Mouse (Mus musculus) intestine, postnatal 0 days (tissue): Measurements from ENCODE around the gene Zcwpw1. TPM values are rescaled to one million over a fixed set of nuclear protein-coding genes. Genes with fewer than 3 reads are reported as not detected.

Source experiments
- ATAC-seq: fragments of 200-750 bp; cut with Nextera tagmentation; 2 replicates; pipeline ENCODE4 v1.8.0; 2017; ENCODE audit warnings: mild to moderate bottlenecking, moderate TSS enrichment, moderate library complexity
- H3K27ac ChIP-seq: fragments of 300-500 bp; sonication (generic); 2 replicates; pipeline ENCODE4 v1.5.1; 2014; ENCODE audit warnings: mild to moderate bottlenecking, low read depth, low read length, moderate library complexity
- H3K27me3 ChIP-seq: fragments of 300-500 bp; sonication (generic); replicated peaks from 2 replicates; pipeline ENCODE4 v1.6.1; 2014; ENCODE audit warnings: low read length, mixed read lengths; ENCODE audit not compliant: control insufficient read depth, insufficient read depth
- H3K36me3 ChIP-seq: fragments of 300-500 bp; sonication (generic); 2 replicates; pipeline ENCODE4 v1.6.1; 2014; ENCODE audit warnings: mild to moderate bottlenecking, moderate library complexity; ENCODE audit not compliant: control insufficient read depth, insufficient read depth
- H3K4me1 ChIP-seq: fragments of 300-500 bp; sonication (generic); replicated peaks from 2 replicates; pipeline ENCODE4 v1.6.1; 2014; ENCODE audit warnings: antibody characterized with exemption, low read length, mixed read lengths; ENCODE audit not compliant: control insufficient read depth, insufficient read depth
- H3K4me2 ChIP-seq: fragments of 300-500 bp; sonication (generic); replicated peaks from 2 replicates; pipeline ENCODE4 v1.6.1; 2014; ENCODE audit warnings: low read depth, mild to moderate bottlenecking, moderate library complexity
- H3K4me3 ChIP-seq: fragments of 300-500 bp; sonication (generic); 2 replicates; pipeline ENCODE4 v1.5.1; 2014; ENCODE audit warnings: low read depth, low read length
- H3K9ac ChIP-seq: fragments of 300-500 bp; sonication (generic); 2 replicates; pipeline ENCODE4 v1.6.1; 2014; ENCODE audit warnings: mild to moderate bottlenecking, low read depth, low read length
- H3K9me3 ChIP-seq: fragments of 300-500 bp; sonication (generic); 2 replicates; pipeline ENCODE4 v1.6.1; 2016; ENCODE audit warnings: mixed run types; ENCODE audit not compliant: control insufficient read depth
- CTCF ChIP-seq: sonication (generic); IDR thresholded peaks from 2 replicates; pipeline ENCODE4 v1.5.1; 2016; ENCODE audit warnings: low read depth, mild to moderate bottlenecking, control low read depth, antibody characterized with exemption, moderate library complexity
- WGBS: fragments of 180-500 bp; shearing (Covaris S2); extraction: QIAGEN DNeasy Blood & Tissue Kit; methylation state at CpG from one replicate; pipeline ENCODE4 v1.1.7; 2014; 5-methylcytosine and 5-hydroxymethylcytosine counted together
- polyA plus RNA-seq: library from polyadenylated mRNA; unstranded; fragments of >200 nt; fragmentation: Nextera tagmentation; extraction: Ambion mirVana; gene quantifications from 2 replicates; pipeline ENCODE4 v1.2.1, GENCODE M21; 2015

The Zcwpw1 gene
- polyA plus RNA-seq, 1 experiment from 2014 or later: 3.5 TPM

DNA sequence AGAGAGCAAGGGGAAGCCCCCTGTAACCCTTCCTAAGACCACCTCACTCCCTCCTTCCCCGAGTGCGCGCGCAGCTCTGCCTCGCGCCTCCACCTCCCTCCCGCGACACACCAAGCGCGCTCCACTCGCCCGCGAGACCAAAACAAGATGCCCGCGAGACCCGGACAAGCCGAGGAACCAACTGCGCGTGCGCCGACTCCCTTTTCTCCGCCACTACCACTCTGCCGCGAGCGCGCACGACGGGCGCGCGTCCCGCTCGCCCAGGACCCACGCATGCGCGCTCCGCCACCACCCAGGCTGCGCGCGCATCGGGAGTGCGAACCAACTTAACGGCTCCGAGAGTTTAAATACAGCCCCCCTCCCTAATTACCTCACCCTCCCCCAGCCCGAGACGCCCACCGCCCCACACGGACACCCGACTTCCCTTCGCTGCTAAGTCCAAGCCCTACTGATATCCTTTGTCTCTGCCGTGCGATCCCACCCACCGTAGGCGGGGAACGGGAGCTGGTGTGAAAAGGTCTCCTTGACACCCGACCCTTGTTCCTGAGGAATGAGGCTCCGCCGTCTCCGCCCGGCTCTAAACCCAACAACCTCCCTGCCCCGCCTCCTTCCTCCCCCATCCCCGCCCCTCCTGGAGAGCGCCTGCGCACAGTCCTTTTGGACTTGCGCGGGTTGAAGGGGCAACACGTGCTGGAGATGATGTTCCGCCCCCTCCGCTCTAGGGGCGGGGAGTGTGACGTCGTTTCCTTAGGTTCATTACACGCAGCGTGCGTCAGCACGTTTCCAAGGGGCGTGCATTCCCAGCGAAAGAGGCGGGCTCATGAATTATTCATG is 1.3 kb upstream of the Zcwpw1 start:
- Histone ChIP-seq H3K4me3 (peak overlapping the region; percentile 72), H3K4me2 (peak overlapping the region; percentile 93), H3K9ac (peak overlapping the region; percentile 66), H3K27me3 (no peaks in the 10 kb centered on the region), H3K27ac (peak overlapping the region; percentile 97), H3K4me1 (peaks cover 18% of the 10 kb centered on the region), H3K9me3 (no peaks in the 10 kb centered on the region), H3K36me3 (peaks cover 30% of the 10 kb centered on the region)
- ATAC-seq: peak; percentile 84
- under 1% methylated on average over 74 of the region's 79 CpGs for WGBS
- no peak for TF ChIP-seq CTCF

DNA sequence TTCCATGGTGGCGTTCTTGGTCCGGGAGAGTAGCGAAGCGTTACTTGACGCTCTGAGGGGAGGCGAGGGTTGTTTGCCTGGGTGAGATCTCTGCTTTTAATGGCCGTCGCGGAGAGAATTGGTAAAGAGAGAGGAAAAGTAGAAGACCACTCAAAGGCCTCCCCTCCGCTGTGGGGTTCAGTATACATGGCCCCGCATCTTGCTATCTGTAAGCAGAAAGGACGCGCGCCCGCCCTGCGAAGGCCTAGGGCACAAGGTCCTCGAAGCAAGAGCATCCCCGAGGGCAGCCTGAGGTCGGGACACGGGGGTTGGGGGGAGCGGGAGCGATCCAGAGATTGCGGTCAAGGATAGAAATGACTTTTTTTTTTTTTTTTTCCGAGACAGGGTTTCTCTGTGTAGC is 573 bp downstream of the Zcwpw1 start:
- Histone ChIP-seq H3K4me3 (peak overlapping the region; percentile 72; the same call in 1 of the 2 replicates), H3K9ac (no peak overlapping the region), H3K4me2 (peak overlapping the region; percentile 77), H3K36me3 (peaks cover 12% of the 10 kb centered on the region), H3K9me3 (no peaks in the 10 kb centered on the region), H3K4me1 (peaks cover 18% of the 10 kb centered on the region), H3K27ac (no peak overlapping the region), H3K27me3 (no peaks in the 10 kb centered on the region)
- TF ChIP-seq CTCF: no peak
- 75% methylated on average over 24 of the region's 24 CpGs for WGBS
- ATAC-seq: no peak

DNA sequence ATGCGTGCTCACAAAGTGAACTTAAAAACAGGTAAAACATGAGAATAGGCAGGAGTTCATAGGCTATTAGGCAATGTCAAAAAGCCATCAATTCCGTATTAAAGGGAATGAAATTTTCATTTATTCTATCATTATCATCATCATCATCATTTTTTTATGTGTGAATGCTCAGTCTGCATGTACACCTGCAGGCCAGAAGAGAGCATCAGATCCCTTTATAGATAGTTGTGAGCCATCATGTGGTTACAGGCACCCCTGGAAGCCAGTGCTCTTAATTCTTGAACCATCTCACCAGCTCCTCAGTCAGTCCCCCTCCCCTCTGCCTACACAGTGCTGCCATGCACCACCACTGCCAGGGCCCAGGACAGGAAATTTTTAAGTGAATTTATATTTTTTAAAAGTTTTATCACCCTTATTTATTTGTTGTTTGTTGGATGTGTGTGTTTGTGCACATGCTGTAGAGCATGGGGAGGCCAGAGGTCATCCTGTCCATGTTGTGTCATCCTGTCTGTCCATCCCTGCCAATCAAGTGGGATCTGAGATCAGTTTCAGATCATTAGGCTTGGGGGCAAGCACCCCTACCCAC is 1.4 kb downstream of the Zcwpw1 start:
- Histone ChIP-seq H3K9ac (no peak overlapping the region), H3K36me3 (peaks cover 3% of the 10 kb centered on the region), H3K4me2 (no peak overlapping the region), H3K27ac (no peak overlapping the region), H3K27me3 (no peaks in the 10 kb centered on the region), H3K4me3 (no peak overlapping the region), H3K9me3 (no peaks in the 10 kb centered on the region), H3K4me1 (peaks cover 12% of the 10 kb centered on the region; the same call in 1 of the 2 replicates)
- WGBS: 91% methylated on average over 2 of the region's 2 CpGs
- no peak for ATAC-seq
- TF ChIP-seq CTCF: no peak

DNA sequence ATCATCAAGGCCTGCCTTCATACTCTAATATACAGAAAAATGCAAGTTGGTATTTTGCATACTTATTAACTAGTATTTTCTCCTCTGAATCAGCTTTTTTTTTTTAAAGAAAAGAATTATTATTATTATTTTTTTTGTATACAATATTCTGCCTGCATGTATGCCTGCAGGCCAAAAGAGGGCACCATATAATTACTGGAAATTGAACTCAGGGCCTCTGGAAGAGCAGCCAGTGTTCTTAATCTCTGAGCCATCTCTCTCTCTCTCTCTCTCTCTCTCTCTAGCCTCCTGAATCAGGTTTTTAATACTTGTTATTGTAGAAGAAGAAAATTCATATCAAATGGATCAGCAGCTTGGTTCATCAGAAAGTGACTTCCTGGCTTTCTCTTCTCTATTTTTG is 4.0 kb downstream of the Zcwpw1 start:
- no peaks in the 10 kb centered on the region for H3K27me3 ChIP-seq
- H3K4me1 ChIP-seq: no peaks in the 10 kb centered on the region
- H3K9me3 ChIP-seq: no peaks in the 10 kb centered on the region
- no peak overlapping the region for H3K27ac ChIP-seq
- TF ChIP-seq CTCF: peak; percentile 60
- H3K9ac ChIP-seq: no peak overlapping the region
- no peak overlapping the region for H3K4me3 ChIP-seq
- no peak overlapping the region for H3K4me2 ChIP-seq
- no peak for ATAC-seq
- H3K36me3 ChIP-seq: no peaks in the 10 kb centered on the region

DNA sequence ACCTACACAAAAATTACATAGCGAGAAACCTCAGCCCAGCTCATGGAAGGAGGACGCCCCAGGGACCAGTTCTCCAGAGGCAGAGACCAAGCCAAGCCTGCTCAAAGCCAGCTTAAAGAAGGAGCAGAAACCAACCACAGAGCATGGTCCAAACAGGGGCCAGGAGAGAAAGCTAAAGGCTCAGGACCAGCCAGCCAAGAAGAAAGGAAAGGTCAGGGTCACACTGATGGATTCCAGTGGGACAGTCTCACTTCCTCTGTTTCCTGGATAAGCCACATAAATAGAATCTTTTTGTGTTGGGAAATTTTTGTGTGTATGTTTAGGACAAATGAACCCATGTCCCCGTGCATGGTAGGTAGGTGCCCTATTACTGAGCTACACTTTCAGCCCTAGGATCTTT is 9.0 kb downstream of the Zcwpw1 start:
- Histone ChIP-seq H3K4me3 (no peak overlapping the region), H3K27me3 (no peaks in the 10 kb centered on the region), H3K4me2 (no peak overlapping the region), H3K36me3 (no peaks in the 10 kb centered on the region), H3K9me3 (no peaks in the 10 kb centered on the region), H3K4me1 (no peaks in the 10 kb centered on the region), H3K27ac (no peak overlapping the region), H3K9ac (no peak overlapping the region)
- no peak for ATAC-seq
- WGBS: 82% methylated on average over 3 of the region's 3 CpGs
- TF ChIP-seq CTCF: no peak

DNA sequence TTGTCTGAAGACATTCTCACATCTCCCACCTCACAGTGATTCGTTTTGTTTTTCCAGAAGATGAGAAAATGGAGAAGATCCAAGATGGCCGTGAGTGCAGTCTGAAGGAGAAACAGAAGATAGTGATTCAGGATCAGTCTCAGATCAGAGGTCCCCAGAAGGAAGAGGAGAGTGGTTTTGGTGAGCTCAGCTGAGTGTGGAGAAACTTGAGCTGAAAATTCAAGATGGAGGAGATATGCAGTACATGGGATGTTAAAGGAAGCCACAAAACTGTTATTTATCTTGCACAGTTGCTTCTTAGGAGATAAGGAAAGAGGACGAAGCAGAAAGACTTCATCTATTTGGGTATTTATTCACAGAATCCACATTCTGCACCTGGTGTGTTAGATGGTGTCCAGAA is 13.3 kb downstream of the Zcwpw1 start:
- 83% methylated on average over 3 of the region's 3 CpGs for WGBS
- Histone ChIP-seq H3K27me3 (no peaks in the 10 kb centered on the region), H3K9ac (no peak overlapping the region), H3K36me3 (no peaks in the 10 kb centered on the region), H3K4me1 (no peaks in the 10 kb centered on the region), H3K4me3 (no peak overlapping the region), H3K9me3 (no peaks in the 10 kb centered on the region), H3K27ac (no peak overlapping the region), H3K4me2 (no peak overlapping the region)
- no peak for ATAC-seq
- no peak for TF ChIP-seq CTCF
